Mouse (Mus musculus): ENCODE results near the gene Slc12a1. TPM values are rescaled to one million over a fixed set of nuclear protein-coding genes. Genes with fewer than 3 reads are reported as not detected.

Slc12a1 gene
- polyA plus RNA-seq, 1 experiment from 2014 or later: not detected

DNA sequence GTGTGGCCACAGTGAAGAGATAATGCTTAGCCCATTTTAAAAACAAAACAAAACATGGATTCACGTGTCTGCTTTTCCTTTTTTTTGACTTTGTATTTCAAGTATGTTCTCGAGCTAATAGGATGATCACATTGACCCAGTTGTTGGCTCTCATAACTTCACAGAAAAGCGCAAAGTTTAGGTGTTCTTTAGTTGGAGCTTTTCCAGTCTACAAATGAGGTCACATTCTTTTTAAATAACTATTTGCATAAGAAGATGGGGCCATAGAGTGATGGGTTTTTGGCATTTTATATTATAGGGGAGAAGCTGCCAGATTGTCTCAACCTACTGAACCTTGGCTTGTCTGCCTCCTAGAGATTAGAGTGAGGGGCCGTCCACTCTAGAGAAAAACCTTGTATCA lies 97.0 kb downstream of the Slc12a1 start:
- 0 out of 2 replicates have a peak overlapping the region, but pooled peaks have one; percentile 99 for H3K27ac ChIP-seq
- H3K4me1 ChIP-seq: peaks cover 31% of the 10 kb centered on the region
- 86% methylated on average over 4 of the region's 4 CpGs for WGBS
- H3K36me3 ChIP-seq (replicated peaks): peaks cover 57% of the 10 kb centered on the region
- no peak for DNase-seq (ENCODE audit: extremely low spot score, low spot score)
- peaks cover 8% of the 10 kb centered on the region; the same call in 1 of the 2 replicates for H3K9me3 ChIP-seq
- H3K27me3 ChIP-seq (ENCODE audit: poor library complexity, severe bottlenecking): no peaks in the 10 kb centered on the region
- H3K4me3 ChIP-seq: peak overlapping the region; percentile 85

DNA sequence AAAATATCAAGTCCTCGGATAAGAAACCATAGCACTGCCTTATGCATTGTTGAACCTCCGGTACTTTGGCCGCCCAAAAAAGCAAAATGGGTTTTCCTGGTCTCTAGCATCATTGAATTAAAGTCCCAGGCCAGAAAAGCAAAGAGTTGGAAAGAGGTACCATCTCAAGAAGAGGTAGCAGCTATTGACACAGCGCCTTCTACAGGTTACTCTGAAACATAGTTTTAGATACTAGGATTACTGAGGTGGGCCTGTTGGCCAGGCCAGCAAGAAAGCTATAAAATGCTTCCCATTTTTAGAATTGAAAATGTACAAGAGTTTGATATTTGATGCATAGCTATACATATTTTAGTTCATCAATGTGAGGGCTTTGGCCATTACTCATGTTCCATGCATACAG lies 97.6 kb downstream of the Slc12a1 start:
- Histone ChIP-seq H3K27ac (no peak overlapping the region), H3K4me1 (peaks cover 31% of the 10 kb centered on the region), H3K27me3 (ENCODE audit: poor library complexity, severe bottlenecking) (no peaks in the 10 kb centered on the region), H3K4me3 (peak overlapping the region; percentile 85; the same call in 1 of the 2 replicates), H3K36me3 (replicated peaks) (peaks cover 62% of the 10 kb centered on the region), H3K9me3 (peaks cover 12% of the 10 kb centered on the region; the same call in 1 of the 2 replicates)
- no peak for DNase-seq (ENCODE audit: extremely low spot score, low spot score)
- 93% methylated on average over 4 of the region's 4 CpGs for WGBS

DNA sequence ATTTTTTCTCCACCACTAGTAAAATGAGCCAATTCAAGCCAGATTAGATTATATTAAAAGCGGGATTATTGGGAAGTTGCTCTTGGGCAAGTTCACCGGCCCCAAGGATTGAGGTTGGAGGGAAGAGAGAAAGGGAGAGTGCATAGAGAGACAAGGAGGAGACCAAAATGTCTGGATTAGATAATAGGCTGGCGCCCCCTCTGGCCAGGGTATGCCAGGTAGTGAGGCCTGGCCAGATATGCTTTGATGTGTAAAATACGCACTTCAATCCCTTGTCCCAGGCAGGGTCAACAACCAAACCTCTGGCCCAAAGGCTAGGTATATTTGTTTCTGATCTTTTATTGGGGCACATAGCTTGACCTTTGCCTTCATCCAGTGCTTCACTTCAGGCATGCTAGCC lies 99.5 kb downstream of the Slc12a1 start:
- Histone ChIP-seq H3K4me1 (peaks cover 24% of the 10 kb centered on the region), H3K4me3 (no peak overlapping the region), H3K36me3 (replicated peaks) (peaks cover 80% of the 10 kb centered on the region), H3K9me3 (peaks cover 12% of the 10 kb centered on the region; the same call in 1 of the 2 replicates), H3K27me3 (ENCODE audit: poor library complexity, severe bottlenecking) (no peaks in the 10 kb centered on the region), H3K27ac (no peak overlapping the region)
- WGBS: 88% methylated on average over 4 of the region's 4 CpGs
- no peak for DNase-seq (ENCODE audit: extremely low spot score, low spot score)

DNA sequence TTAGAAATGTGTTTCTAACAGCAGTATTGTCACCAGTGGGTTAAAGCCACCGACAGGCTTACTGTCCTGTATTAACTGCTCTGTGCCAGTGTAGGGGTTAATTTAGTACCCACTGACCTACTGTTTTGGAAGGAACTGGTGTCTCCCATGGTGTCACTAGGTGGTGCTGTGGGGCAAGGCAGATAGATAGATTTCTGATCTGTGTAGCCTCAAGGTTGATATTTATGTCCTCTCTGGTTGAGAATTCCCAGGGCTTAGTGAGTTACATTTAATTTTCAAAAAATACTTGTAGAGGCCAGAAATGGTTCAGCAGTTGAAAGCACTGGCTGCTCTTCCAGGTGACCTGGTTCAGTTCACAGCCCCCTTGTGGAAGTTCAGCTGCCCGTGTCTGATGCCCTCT lies 100.0 kb downstream of the Slc12a1 start:
- no peak for DNase-seq (ENCODE audit: extremely low spot score, low spot score)
- H3K9me3 ChIP-seq: peaks cover 12% of the 10 kb centered on the region; the same call in 1 of the 2 replicates
- 81% methylated on average over 2 of the region's 2 CpGs for WGBS
- H3K4me1 ChIP-seq: peaks cover 21% of the 10 kb centered on the region
- H3K27me3 ChIP-seq (ENCODE audit: poor library complexity, severe bottlenecking): no peaks in the 10 kb centered on the region
- H3K4me3 ChIP-seq: no peak overlapping the region
- H3K27ac ChIP-seq: no peak overlapping the region
- peaks cover 85% of the 10 kb centered on the region for H3K36me3 ChIP-seq (replicated peaks)

DNA sequence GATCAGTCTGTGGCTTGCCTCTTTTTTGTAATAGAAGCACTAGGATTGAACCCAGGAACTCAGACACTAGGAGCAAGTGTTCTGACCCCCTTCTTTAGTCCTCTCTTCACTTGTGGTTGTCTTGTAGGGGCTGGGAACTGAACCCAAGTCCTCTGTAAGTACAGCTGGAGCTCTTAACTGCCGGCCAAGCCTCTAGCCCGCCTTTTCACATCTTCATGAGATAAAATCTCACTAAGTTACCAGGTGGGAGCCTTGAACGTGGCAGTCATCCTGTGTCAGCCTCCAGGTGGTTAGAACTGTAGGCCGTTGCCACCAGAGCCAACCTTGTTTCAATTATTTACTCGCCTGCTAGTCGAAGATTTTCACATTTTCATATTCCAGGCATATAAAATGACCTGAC lies 101.4 kb downstream of the Slc12a1 start:
- peaks cover 99% of the 10 kb centered on the region for H3K36me3 ChIP-seq (replicated peaks)
- H3K27me3 ChIP-seq (ENCODE audit: poor library complexity, severe bottlenecking): no peaks in the 10 kb centered on the region
- no peak overlapping the region for H3K4me3 ChIP-seq
- H3K27ac ChIP-seq: no peak overlapping the region
- no peak for DNase-seq (ENCODE audit: extremely low spot score, low spot score)
- peaks cover 18% of the 10 kb centered on the region for H3K4me1 ChIP-seq
- 94% methylated on average over 6 of the region's 6 CpGs for WGBS
- H3K9me3 ChIP-seq: peaks cover 12% of the 10 kb centered on the region; the same call in 1 of the 2 replicates

DNA sequence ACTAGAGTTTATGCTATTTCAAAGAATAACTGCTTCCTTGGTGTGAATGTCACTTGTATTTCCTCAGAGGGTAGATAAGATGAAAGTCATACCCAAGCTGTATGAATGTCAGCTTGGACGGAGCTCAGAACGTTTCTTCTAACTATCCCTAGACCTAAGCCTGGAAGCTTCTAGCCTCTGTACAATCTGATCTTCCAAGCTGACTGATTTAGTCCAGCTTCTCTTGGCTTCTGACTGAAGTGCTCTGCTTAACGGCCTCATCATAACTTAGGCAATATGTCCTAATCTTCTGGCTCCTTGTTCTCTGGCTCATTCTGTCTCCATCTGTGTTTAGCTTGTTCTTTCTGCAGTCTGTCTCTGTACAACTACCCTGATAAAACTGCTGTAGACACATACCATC lies 102.3 kb downstream of the Slc12a1 start:
- WGBS: 96% methylated on average over 3 of the region's 3 CpGs
- Histone ChIP-seq H3K4me1 (peaks cover 8% of the 10 kb centered on the region), H3K4me3 (no peak overlapping the region), H3K9me3 (peaks cover 12% of the 10 kb centered on the region; the same call in 1 of the 2 replicates), H3K27me3 (ENCODE audit: poor library complexity, severe bottlenecking) (no peaks in the 10 kb centered on the region), H3K36me3 (replicated peaks) (peaks cover 99% of the 10 kb centered on the region), H3K27ac (no peak overlapping the region)
- no peak for DNase-seq (ENCODE audit: extremely low spot score, low spot score)

DNA sequence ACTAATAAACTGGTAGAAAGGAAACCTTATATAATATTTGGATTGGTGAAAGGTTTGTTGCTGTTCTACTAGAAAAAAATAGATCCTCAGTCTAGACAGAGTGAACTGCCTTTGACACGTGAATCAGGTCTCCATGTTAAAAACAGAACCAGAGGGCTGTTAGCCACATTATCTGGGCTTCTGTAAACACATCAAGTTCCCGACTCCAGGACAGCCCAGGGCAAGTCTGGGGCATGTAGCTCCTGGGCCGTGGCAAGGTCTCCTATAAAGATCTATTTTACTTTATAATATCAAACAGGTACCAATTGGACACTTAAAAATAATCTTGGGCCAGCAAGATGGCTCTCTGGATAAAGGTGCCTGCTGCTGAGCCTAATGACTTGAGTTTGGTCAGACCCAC lies 103.6 kb downstream of the Slc12a1 start:
- Histone ChIP-seq H3K4me3 (no peak overlapping the region), H3K9me3 (peaks cover 12% of the 10 kb centered on the region; the same call in 1 of the 2 replicates), H3K27ac (no peak overlapping the region), H3K36me3 (replicated peaks) (peaks cover 99% of the 10 kb centered on the region), H3K27me3 (ENCODE audit: poor library complexity, severe bottlenecking) (no peaks in the 10 kb centered on the region), H3K4me1 (no peaks in the 10 kb centered on the region)
- WGBS: 91% methylated on average over 3 of the region's 3 CpGs
- DNase-seq (ENCODE audit: extremely low spot score, low spot score): no peak

DNA sequence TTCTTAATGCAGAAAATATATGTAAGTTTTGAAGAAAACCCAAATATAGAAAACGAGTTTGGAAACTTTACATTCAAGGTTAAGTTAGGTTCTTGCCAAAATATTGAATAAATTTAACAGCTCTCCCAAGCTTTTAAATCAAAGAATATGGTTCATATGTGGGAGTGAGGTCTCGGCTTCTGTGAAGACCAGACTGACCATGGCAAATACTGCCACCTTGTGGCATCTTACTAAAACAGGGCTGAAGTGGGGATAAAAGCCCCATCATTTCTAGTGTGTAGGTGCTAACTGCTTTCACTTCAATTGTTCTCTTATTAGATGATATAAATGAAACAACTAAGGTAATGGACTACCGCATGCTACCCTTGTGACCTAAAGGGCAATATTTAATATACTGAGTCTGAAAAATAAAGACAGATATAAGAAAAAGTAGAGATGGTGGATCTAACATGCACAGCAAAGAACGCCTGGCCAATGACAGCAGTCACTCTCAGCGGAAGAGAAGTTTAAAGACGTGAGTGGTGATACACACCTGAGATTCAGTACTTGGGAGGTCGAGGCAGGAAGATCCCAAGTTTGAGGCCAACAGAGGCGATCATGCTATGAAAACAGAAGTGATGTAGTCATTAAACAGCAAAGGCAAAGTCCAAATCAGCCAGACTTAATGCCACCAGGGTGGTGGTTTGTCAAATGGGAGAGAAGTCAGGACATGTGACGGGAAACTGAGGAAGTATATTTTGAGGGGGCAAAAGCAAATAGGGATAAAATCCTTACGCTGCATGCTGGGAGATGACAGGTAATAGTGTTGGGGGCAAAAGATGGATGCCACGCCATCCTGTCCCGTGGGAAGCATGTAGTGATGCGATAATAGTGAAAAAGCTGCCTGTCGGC lies 107.2 kb downstream of the Slc12a1 start:
- peaks cover 68% of the 10 kb centered on the region for H3K36me3 ChIP-seq (replicated peaks)
- H3K4me3 ChIP-seq: no peak overlapping the region
- no peaks in the 10 kb centered on the region for H3K27me3 ChIP-seq (ENCODE audit: poor library complexity, severe bottlenecking)
- DNase-seq (ENCODE audit: extremely low spot score, low spot score): no peak
- peaks cover 10% of the 10 kb centered on the region for H3K4me1 ChIP-seq
- 83% methylated on average over 14 of the region's 14 CpGs for whole genome bisulfite sequencing
- H3K9me3 ChIP-seq: peaks cover 2% of the 10 kb centered on the region; the same call in 1 of the 2 replicates
- no peak overlapping the region for H3K27ac ChIP-seq

DNA sequence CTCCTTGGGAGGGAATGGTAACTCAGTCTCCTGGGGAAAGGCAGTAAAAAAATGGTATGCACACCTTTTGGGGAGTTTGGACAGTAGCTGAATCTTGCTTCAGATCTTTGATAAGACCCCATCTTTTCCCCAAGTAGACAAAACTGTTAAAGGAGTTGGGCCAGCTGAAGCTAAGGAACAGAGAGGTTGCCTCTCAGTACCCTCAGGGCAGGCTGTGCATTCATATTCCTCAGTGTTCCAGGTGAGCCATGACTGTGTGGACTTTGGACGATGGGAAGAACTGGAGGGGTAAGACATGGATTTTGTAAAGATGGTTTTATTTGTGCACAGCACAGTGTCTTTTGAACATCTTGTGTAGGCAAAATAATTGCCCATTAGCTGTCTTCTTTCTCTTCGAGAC lies 108.0 kb downstream of the Slc12a1 start:
- no peak for DNase-seq (ENCODE audit: extremely low spot score, low spot score)
- 89% methylated on average over 2 of the region's 2 CpGs for WGBS
- Histone ChIP-seq H3K36me3 (replicated peaks) (peaks cover 60% of the 10 kb centered on the region), H3K9me3 (no peaks in the 10 kb centered on the region), H3K27ac (no peak overlapping the region), H3K4me3 (no peak overlapping the region), H3K27me3 (ENCODE audit: poor library complexity, severe bottlenecking) (no peaks in the 10 kb centered on the region), H3K4me1 (peaks cover 10% of the 10 kb centered on the region)

DNA sequence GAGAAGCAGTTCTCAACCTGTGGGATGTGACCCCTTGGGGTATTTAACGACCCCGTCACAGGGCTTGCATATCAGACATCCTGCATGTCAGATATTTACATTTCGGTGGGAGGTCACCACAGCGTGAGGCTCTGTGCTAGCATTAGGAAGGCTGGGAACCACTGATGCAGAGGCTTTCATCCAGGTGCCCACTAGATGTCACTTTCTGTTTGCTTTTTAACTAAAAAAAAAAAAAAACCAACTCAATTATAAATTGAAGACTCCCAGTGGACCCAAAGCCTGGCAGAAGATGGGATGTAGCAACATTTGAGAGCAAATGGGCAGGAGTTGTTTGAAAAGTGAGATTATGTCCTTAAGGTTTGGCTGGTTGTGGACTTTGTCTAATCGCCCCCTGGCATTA lies 110.8 kb downstream of the Slc12a1 start:
- 28% methylated on average over 5 of the region's 5 CpGs for WGBS
- H3K27ac ChIP-seq: no peak overlapping the region
- peaks cover 38% of the 10 kb centered on the region for H3K36me3 ChIP-seq (replicated peaks)
- DNase-seq (ENCODE audit: extremely low spot score, low spot score): no peak
- H3K9me3 ChIP-seq: no peaks in the 10 kb centered on the region
- H3K4me3 ChIP-seq: no peak overlapping the region
- peaks cover 10% of the 10 kb centered on the region for H3K4me1 ChIP-seq
- H3K27me3 ChIP-seq (ENCODE audit: poor library complexity, severe bottlenecking): no peaks in the 10 kb centered on the region

DNA sequence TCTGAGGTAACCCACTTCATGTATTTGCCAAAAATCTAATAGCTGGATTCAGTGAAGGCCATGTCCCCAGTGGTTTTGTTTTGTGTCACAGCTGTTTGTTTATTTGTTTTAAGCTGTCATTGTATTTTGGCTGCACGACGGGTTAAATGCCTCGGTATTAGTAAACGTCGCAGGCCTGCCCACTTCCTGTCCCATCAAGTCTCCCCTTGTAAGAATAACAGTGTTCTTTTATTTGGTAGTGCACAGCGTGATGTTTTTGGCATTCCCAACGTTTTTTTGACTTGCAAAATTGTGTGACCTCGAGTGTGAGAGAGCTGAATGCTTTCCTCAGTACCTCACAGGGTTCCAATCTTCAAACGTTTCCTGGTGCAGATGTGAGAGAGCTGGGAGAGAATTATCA lies 111.4 kb downstream of the Slc12a1 start:
- Histone ChIP-seq H3K4me1 (peaks cover 10% of the 10 kb centered on the region), H3K36me3 (replicated peaks) (peaks cover 31% of the 10 kb centered on the region), H3K27me3 (ENCODE audit: poor library complexity, severe bottlenecking) (no peaks in the 10 kb centered on the region), H3K4me3 (no peak overlapping the region), H3K9me3 (no peaks in the 10 kb centered on the region), H3K27ac (no peak overlapping the region)
- WGBS: 38% methylated on average over 9 of the region's 9 CpGs
- no peak for DNase-seq (ENCODE audit: extremely low spot score, low spot score)

DNA sequence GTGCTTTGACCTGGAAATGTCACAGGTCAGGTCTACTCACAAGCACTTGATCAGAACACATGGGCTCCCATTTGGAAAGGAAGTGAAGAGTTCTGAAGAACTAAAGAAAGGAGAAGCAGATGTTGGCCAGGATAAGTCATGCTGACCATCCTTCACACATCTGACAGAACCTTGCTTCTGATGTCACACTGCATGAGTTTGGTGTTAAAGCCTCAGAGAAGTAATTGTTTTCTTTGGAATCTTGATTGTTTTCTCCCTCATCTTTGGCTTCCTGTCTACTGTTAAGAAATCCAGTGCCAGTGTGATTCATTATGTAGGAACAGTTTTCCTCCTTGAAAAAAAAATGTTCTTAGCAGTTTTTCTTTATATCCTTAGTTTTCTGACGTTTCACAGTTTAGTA lies 116.6 kb downstream of the Slc12a1 start:
- H3K4me3 ChIP-seq: no peak overlapping the region
- H3K27me3 ChIP-seq (ENCODE audit: poor library complexity, severe bottlenecking): no peaks in the 10 kb centered on the region
- peaks cover 4% of the 10 kb centered on the region for H3K36me3 ChIP-seq (replicated peaks)
- H3K4me1 ChIP-seq: no peaks in the 10 kb centered on the region; the same call in 1 of the 2 replicates
- H3K27ac ChIP-seq: no peak overlapping the region
- WGBS: 89% methylated on average over 1 of the region's 1 CpGs
- H3K9me3 ChIP-seq: no peaks in the 10 kb centered on the region
- no peak for DNase-seq (ENCODE audit: extremely low spot score, low spot score)

DNA sequence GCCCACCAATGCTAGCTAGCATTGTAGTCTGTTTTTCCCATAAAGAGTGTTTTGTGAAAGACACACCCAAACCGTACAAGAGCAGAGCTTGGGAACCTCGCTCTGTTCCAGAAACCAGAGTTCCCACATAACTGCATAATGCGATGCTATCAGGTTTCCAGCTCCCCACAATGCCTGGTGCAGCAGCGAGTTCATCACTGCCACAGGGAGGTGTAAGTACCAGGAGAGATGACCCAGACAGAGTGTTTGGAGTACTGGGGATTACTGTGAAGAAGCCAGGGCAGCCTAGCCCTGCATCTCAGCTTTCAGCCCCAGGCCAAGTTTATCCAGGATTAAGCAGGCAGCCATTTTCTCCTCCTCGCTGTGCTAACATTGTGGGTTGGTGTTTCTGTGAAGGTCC lies 123.3 kb downstream of the Slc12a1 start:
- Histone ChIP-seq H3K27me3 (ENCODE audit: poor library complexity, severe bottlenecking) (no peaks in the 10 kb centered on the region), H3K4me3 (no peak overlapping the region), H3K36me3 (replicated peaks) (no peaks in the 10 kb centered on the region), H3K4me1 (peaks cover 4% of the 10 kb centered on the region; the same call in 1 of the 2 replicates), H3K9me3 (no peaks in the 10 kb centered on the region), H3K27ac (no peak overlapping the region)
- DNase-seq (ENCODE audit: extremely low spot score, low spot score): no peak
- 59% methylated on average over 5 of the region's 5 CpGs for WGBS
